Mouse (Mus musculus) CH12.LX (cell line): ENCODE data around the gene Shank3. TPM values are rescaled to one million over a fixed set of nuclear protein-coding genes. Genes with fewer than 3 reads are reported as not detected.

Experiments
- DNase-seq: peaks from one replicate; pipeline ENCODE4 v3.0.0-alpha.2; 2013; ENCODE audit errors: extremely low read depth
- H3K27ac ChIP-seq: 2 replicates; pipeline ENCODE4 v1.5.1; 2012; ENCODE audit warnings: low read depth, mild to moderate bottlenecking, control low read depth, moderate library complexity; ENCODE audit not compliant: insufficient read depth
- H3K27me3 ChIP-seq: replicated peaks from 2 replicates; pipeline ENCODE3; 2012; ENCODE audit warnings: inconsistent platforms
- H3K36me3 ChIP-seq, 2 experiments: replicated peaks in 1 of 2; 2 replicates each; pipeline versions ENCODE3 to v1.6.1; 2012; ENCODE audit warnings: inconsistent platforms in 1 of 2, low read length in 1 of 2, mild to moderate bottlenecking in 1 of 2, mixed read lengths in 1 of 2, moderate library complexity in 1 of 2; ENCODE audit not compliant: control insufficient read depth in 1 of 2, insufficient read depth in 1 of 2
- H3K4me1 ChIP-seq, 2 experiments: 2 replicates each; pipeline ENCODE4 v1.6.1; 2012; ENCODE audit warnings: inconsistent platforms in 1 of 2, moderate library complexity in 1 of 2; ENCODE audit not compliant: insufficient read depth in 2 of 2, control insufficient read depth in 1 of 2
- H3K4me2 ChIP-seq: 2 replicates; pipeline ENCODE4 v1.6.1; 2012; ENCODE audit warnings: low read depth, mild to moderate bottlenecking, control low read depth; ENCODE audit not compliant: poor library complexity, insufficient read depth, severe bottlenecking
- H3K4me3 ChIP-seq, 3 experiments: fragments of 150-350 bp in 1 of 3; sonication (generic) in 1 of 3; replicated peaks in 1 of 3; 2 replicates each; pipeline versions ENCODE3 to v1.5.1; 2011 to 2012; ENCODE audit warnings: low read depth in 2 of 3, low read length in 2 of 3, mild to moderate bottlenecking in 2 of 3, moderate library complexity in 2 of 3, control low read depth in 1 of 3, improper control_type of control experiment in 1 of 3, inconsistent platforms in 1 of 3, mixed read lengths in 1 of 3; ENCODE audit not compliant: poor library complexity in 1 of 3
- H3K79me2 ChIP-seq: replicated peaks from 2 replicates; pipeline ENCODE4 v1.6.1; 2012; ENCODE audit warnings: mild to moderate bottlenecking, moderate library complexity; ENCODE audit not compliant: control insufficient read depth, poor library complexity, insufficient read depth, severe bottlenecking; ENCODE audit errors: extremely low read depth
- H3K9ac ChIP-seq: 2 replicates; pipeline ENCODE4 v1.6.1; 2012; ENCODE audit warnings: low read depth, mild to moderate bottlenecking, control low read depth, moderate library complexity; ENCODE audit not compliant: insufficient read depth
- H3K9me3 ChIP-seq: replicated peaks from 2 replicates; pipeline ENCODE3; 2012; ENCODE audit warnings: low read length, inconsistent platforms, mixed read lengths
- CHD1 ChIP-seq: IDR thresholded peaks from 2 replicates; pipeline ENCODE4 v1.6.1; 2012; ENCODE audit warnings: low read depth, low read length, improper control_type of control experiment, inconsistent platforms
- ELF1 ChIP-seq: IDR thresholded peaks from 2 replicates; pipeline ENCODE4 v1.6.1; 2014; ENCODE audit warnings: low read depth, mild to moderate bottlenecking, inconsistent platforms, low read length, improper control_type of control experiment
- ETS1 ChIP-seq: conservative IDR thresholded peaks from 2 replicates; pipeline ENCODE4 v1.6.1; 2012; ENCODE audit warnings: low read depth, mild to moderate bottlenecking, inconsistent platforms, low read length, improper control_type of control experiment, moderate library complexity
- IRF4 ChIP-seq: IDR thresholded peaks from 2 replicates; pipeline ENCODE4 v1.6.1; 2014; ENCODE audit warnings: low read depth, mild to moderate bottlenecking, inconsistent platforms, low read length, improper control_type of control experiment
- JUN ChIP-seq: IDR thresholded peaks from 2 replicates; pipeline ENCODE4 v1.6.1; 2011; ENCODE audit warnings: low read depth, mild to moderate bottlenecking, low read length, improper control_type of control experiment, moderate library complexity; ENCODE audit not compliant: insufficient read depth
- JUND ChIP-seq: conservative IDR thresholded peaks from 2 replicates; pipeline ENCODE4 v1.6.1; 2011; ENCODE audit warnings: low read depth, low read length, improper control_type of control experiment
- KAT2A ChIP-seq: IDR thresholded peaks from 2 replicates; pipeline ENCODE4 v1.6.1; 2012; ENCODE audit warnings: low read length, improper control_type of control experiment, inconsistent platforms; ENCODE audit not compliant: insufficient replicate concordance
- MXI1 ChIP-seq: IDR thresholded peaks from 2 replicates; pipeline ENCODE4 v1.6.1; 2011; ENCODE audit warnings: mild to moderate bottlenecking, low read depth, low read length, improper control_type of control experiment
- MYC ChIP-seq: IDR thresholded peaks from 2 replicates; pipeline ENCODE4 v1.6.1; 2011; ENCODE audit warnings: low read depth, mild to moderate bottlenecking, improper control_type of control experiment, low read length
- NELFE ChIP-seq: IDR thresholded peaks from 2 replicates; pipeline ENCODE4 v1.6.1; 2011; ENCODE audit warnings: low read depth, low read length, improper control_type of control experiment
- NRF1 ChIP-seq: IDR thresholded peaks from 2 replicates; pipeline ENCODE4 v1.6.1; 2014; ENCODE audit warnings: low read depth, mild to moderate bottlenecking, inconsistent platforms, low read length, improper control_type of control experiment, moderate library complexity
- PAX5 ChIP-seq: IDR thresholded peaks from 2 replicates; pipeline ENCODE4 v1.6.1; 2012; ENCODE audit warnings: low read length, inconsistent platforms, mixed read lengths
- POLR2AphosphoS2 ChIP-seq: IDR thresholded peaks from 2 replicates; pipeline ENCODE4 v1.6.1; 2011; ENCODE audit warnings: low read depth, low read length, improper control_type of control experiment
- RAD21 ChIP-seq: IDR thresholded peaks from 2 replicates; pipeline ENCODE4 v1.6.1; 2011; ENCODE audit warnings: low read depth, mild to moderate bottlenecking, low read length, improper control_type of control experiment, moderate library complexity
- SIN3A ChIP-seq: IDR thresholded peaks from 2 replicates; pipeline ENCODE4 v1.6.1; 2012; ENCODE audit warnings: low read length, improper control_type of control experiment, inconsistent platforms
- SMC3 ChIP-seq: IDR thresholded peaks from 2 replicates; pipeline ENCODE4 v1.6.1; 2011; ENCODE audit warnings: low read depth, low read length, improper control_type of control experiment
- TBP ChIP-seq: conservative IDR thresholded peaks from 2 replicates; pipeline ENCODE4 v1.6.1; 2011; ENCODE audit warnings: low read depth, low read length, improper control_type of control experiment
- UBTF ChIP-seq: IDR thresholded peaks from 2 replicates; pipeline ENCODE4 v1.6.1; 2012; ENCODE audit warnings: low read depth, mild to moderate bottlenecking, inconsistent platforms, low read length, improper control_type of control experiment, moderate library complexity
- USF1 ChIP-seq: IDR thresholded peaks from 2 replicates; pipeline ENCODE4 v1.6.1; 2014; ENCODE audit warnings: low read depth, mild to moderate bottlenecking, inconsistent platforms, low read length, improper control_type of control experiment
- USF2 ChIP-seq: conservative IDR thresholded peaks from 2 replicates; pipeline ENCODE4 v1.6.1; 2011; ENCODE audit warnings: low read depth, low read length, improper control_type of control experiment
- ZKSCAN1 ChIP-seq: IDR thresholded peaks from 2 replicates; pipeline ENCODE4 v1.6.1; 2012; ENCODE audit warnings: low read depth, inconsistent platforms, low read length, improper control_type of control experiment, borderline replicate concordance
- dilution Hi-C: fragments of 300-500 bp; cut with MboI; formaldehyde crosslinking; loops from 2 replicates; pipeline ENCODE4 v1.14.3; 2020; ENCODE audit warnings: low sequenced_read_pairs; ENCODE audit not compliant: extremely low pct_unique_long_range_greater_than_20kb, extremely low pct_ligation_motif_present
- in situ Hi-C: fragments of 300-500 bp; cut with MboI; formaldehyde crosslinking; loops from 3 replicates; pipeline ENCODE4 v1.14.3; 2019; ENCODE audit warnings: low sequenced_read_pairs, low pct_ligation_motif_present, low pct_unique_long_range_greater_than_20kb, mixed read lengths
- polyA plus RNA-seq: library from polyadenylated mRNA; unstranded; fragments of >175 nt; gene quantifications from 2 replicates; pipeline ENCODE4 v1.2.1, GENCODE M21; 2012; ENCODE audit warnings: low read depth; ENCODE audit not compliant: insufficient read length
- total RNA-seq, 2 experiments: library from RNA; depleted of rRNA; stranded (reverse); fragments of 300-350 nt in 1 of 2; fragments of >200 nt in 1 of 2; gene quantifications; 2 replicates each; pipeline ENCODE4 v1.2.3; 2012 to 2014

The Shank3 gene
- total and polyA plus RNA-seq, 3 experiments: not detected

- peaks cover 17% of the 10 kb centered on the region for H3K9me3 ChIP-seq
- no peaks in the 10 kb centered on the region for H3K79me2 ChIP-seq
- no peaks in the 10 kb centered on the region for H3K4me1 ChIP-seq
- H3K27ac ChIP-seq: no peak overlapping the region
- no peak for DNase-seq
- dilution Hi-C loops: no loop called here
- H3K36me3 ChIP-seq: no peaks in the 10 kb centered on the region
- no peak overlapping the region for H3K4me3 ChIP-seq
- H3K27me3 ChIP-seq: peaks cover 6% of the 10 kb centered on the region
- no peak overlapping the region for H3K4me2 ChIP-seq
- no peak overlapping the region for H3K9ac ChIP-seq
- in situ Hi-C loops: no loop called here
- no peak for TF ChIP-seq SIN3A
- TF ChIP-seq UBTF: no peak
- no peak for TF ChIP-seq ETS1
- TF ChIP-seq SMC3: no peak
- no peak for TF ChIP-seq POLR2AphosphoS2
- TF ChIP-seq NELFE: no peak
- no peak for TF ChIP-seq ZKSCAN1
- no peak for TF ChIP-seq NRF1
- TF ChIP-seq IRF4: no peak
- no peak for TF ChIP-seq TBP
- TF ChIP-seq JUN: no peak
- TF ChIP-seq, all 38 proteins: peak for 0
Measured at GRCm38 (mm10) chr15:89497391-89498048, 1.9 kb upstream of the Shank3 start.

DNA sequence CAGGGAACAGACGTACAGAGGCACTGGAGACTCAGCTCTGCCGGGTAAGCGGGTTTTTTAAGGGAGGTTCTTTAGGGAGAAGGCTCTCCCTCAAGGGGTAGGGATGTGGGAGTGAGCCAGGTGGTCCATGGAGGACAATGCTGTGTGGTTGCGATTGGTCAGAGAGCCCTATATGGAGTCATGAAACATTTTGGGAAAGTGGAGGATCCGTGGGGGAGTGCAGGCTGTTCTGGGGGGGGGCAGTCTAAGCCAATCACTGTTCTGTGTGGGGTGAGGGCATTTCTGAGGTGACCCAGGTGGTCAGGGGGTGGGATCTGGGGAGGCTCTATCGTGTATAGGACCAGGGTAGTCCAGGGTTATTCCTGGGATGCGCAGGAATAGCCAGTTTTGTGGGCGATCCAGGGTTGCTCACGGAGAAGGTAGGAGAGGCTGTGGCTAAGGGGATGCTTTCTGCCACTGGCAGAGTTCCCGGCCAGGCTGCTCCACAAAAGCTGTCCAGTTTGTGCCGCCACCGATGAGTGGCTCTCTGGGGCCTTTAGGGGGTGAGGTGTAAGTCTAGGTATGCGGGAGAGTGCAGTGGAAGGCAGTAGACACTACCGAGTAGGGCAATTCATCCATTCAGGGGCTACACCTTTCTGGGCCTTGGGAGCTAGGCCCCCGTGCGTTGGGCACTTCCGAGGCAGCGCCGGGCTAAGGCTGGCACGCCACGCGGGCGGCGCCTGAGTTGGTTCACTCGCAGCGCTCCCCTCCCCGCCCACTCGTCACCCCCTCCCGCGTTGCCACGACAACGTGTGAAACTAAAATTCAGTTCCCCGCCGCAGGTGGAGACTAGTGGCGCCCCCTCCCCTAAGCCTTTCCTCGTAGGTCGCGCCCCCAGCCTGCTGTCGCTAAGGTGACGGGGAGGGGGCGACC, 1.1 kb upstream of the Shank3 start:
- TF ChIP-seq ELF1: no peak
- no peak for TF ChIP-seq USF1
- TF ChIP-seq PAX5: no peak
- TF ChIP-seq JUND: no peak
- TF ChIP-seq RAD21: no peak
- TF ChIP-seq MXI1: no peak
- TF ChIP-seq SIN3A: no peak
- TF ChIP-seq MYC: no peak
- no peak for TF ChIP-seq KAT2A
- no peak for TF ChIP-seq TBP
- TF ChIP-seq USF2: no peak
- no peak for TF ChIP-seq CHD1
- TF ChIP-seq, all 38 proteins: peak for 0
- Histone ChIP-seq H3K79me2 (no peaks in the 10 kb centered on the region), H3K9me3 (peaks cover 17% of the 10 kb centered on the region), H3K36me3 (no peaks in the 10 kb centered on the region), H3K9ac (no peak overlapping the region), H3K27me3 (peaks cover 10% of the 10 kb centered on the region), H3K4me3 (no peak overlapping the region), H3K27ac (no peak overlapping the region), H3K4me1 (no peaks in the 10 kb centered on the region), H3K4me2 (no peak overlapping the region)
- no peak for DNase-seq
- in situ Hi-C loops (no loop called here), dilution Hi-C loops (no loop called here)
